Mouse (Mus musculus): ENCODE results near the gene Dcst1.

Dcst1 gene

GRCm38 (mm10) chr3:89388134-89388881 is 23.3 kb upstream of the Dcst1 start:
- DNase-seq (ENCODE audit: low spot score), result no peak

- no peak for DNase-seq (ENCODE audit: low spot score)
These were observed 22.6 kb upstream of the Dcst1 start for GRCm38 (mm10) chr3:89387632-89388031.

GRCm38 (mm10) chr3:89386438-89387420 is 21.7 kb upstream of the Dcst1 start:
- DNase-seq (ENCODE audit: low spot score), result no peak

GRCm38 (mm10) chr3:89385451-89385850 is 20.4 kb upstream of the Dcst1 start:
- DNase-seq (ENCODE audit: low spot score), result no peak

- DNase-seq (ENCODE audit: low spot score), result no peak
These were observed 19.5 kb upstream of the Dcst1 start for GRCm38 (mm10) chr3:89384331-89385076.

- DNase-seq (ENCODE audit: low spot score), result no peak
These were observed 18.7 kb upstream of the Dcst1 start for GRCm38 (mm10) chr3:89383651-89384255.

- no peak for DNase-seq (ENCODE audit: low spot score)
These were observed 17.9 kb upstream of the Dcst1 start for GRCm38 (mm10) chr3:89382950-89383349.

GRCm38 (mm10) chr3:89382033-89382882 is 17.2 kb upstream of the Dcst1 start:
- DNase-seq (ENCODE audit: low spot score), result no peak

- no peak for DNase-seq (ENCODE audit: low spot score)
These were observed 16.2 kb upstream of the Dcst1 start for GRCm38 (mm10) chr3:89381233-89381632.

GRCm38 (mm10) chr3:89380711-89381110 is 15.7 kb upstream of the Dcst1 start:
- no peak for DNase-seq (ENCODE audit: low spot score)

GRCm38 (mm10) chr3:89380291-89380690 is 15.2 kb upstream of the Dcst1 start:
- no peak for DNase-seq (ENCODE audit: low spot score)

- no peak for DNase-seq (ENCODE audit: low spot score)
These were observed 14.5 kb upstream of the Dcst1 start for GRCm38 (mm10) chr3:89379388-89380131.

- peak; percentile 79 for DNase-seq (ENCODE audit: low spot score)
These were observed 13.5 kb upstream of the Dcst1 start for GRCm38 (mm10) chr3:89378394-89379067.

GRCm38 (mm10) chr3:89377831-89378230 is 12.8 kb upstream of the Dcst1 start:
- no peak for DNase-seq (ENCODE audit: low spot score)

- no peak for DNase-seq (ENCODE audit: low spot score)
These were observed 8.7 kb upstream of the Dcst1 start for GRCm38 (mm10) chr3:89373581-89374231.

- no peak for DNase-seq (ENCODE audit: low spot score)
These were observed 2.3 kb upstream of the Dcst1 start for GRCm38 (mm10) chr3:89367338-89367737.

- no peak for DNase-seq (ENCODE audit: low spot score)
These were observed 697 bp upstream of the Dcst1 start for GRCm38 (mm10) chr3:89365486-89366414.

GRCm38 (mm10) chr3:89364631-89365030 is 422 bp downstream of the Dcst1 start:
- no peak for DNase-seq (ENCODE audit: low spot score)

All from ovary, postnatal 10 days (tissue).